19 mouse cellular contexts compared by ENCODE assay signal in genomic region chr6:137565890-137566289, GRCm38 (mm10).
DNase-seq lines count a peak whose midpoint lies in the region; ATAC-seq lines count a peak whose summit lies in the region.
"Had no signal": no experiment of that assay in that cellular context is flagged by ENCODE, and none has a peak within 500 bp of the region (broad histone marks: within the 10 kb centered on the region; RNA-seq: fewer than 3 reads in every experiment).

No protein-coding gene starts in this region.

- ATAC-seq in intestine, embryonic 16.5 days: 0 out of 2 replicates have a peak, but pooled peaks have one; percentile 1
- ATAC-seq: liver, embryonic 12.5 days had no signal

- H3K27me3 ChIP-seq in intestine, embryonic 16.5 days (replicated peaks; ENCODE audit: control insufficient read depth, insufficient read depth, low read length): no peaks in the 10 kb centered on the region
- no peaks in the 10 kb centered on the region for H3K27me3 ChIP-seq in splenic B cell, adult 2 months (ENCODE audit: control insufficient read depth, insufficient read depth, low read length, poor library complexity, severe bottlenecking)
- H3K27me3 ChIP-seq: hindbrain, embryonic 15.5 days; liver, embryonic 12.5 days; lung, embryonic 15.5 days; neural tube, embryonic 13.5 days had no signal

- no peak overlapping the region for H3K4me2 ChIP-seq in intestine, embryonic 16.5 days (ENCODE audit: low read depth, low read length)
- H3K4me2 ChIP-seq: hindbrain, embryonic 15.5 days; liver, embryonic 12.5 days; lung, embryonic 15.5 days; neural tube, embryonic 13.5 days had no signal

- H3K9ac ChIP-seq in intestine, embryonic 16.5 days (ENCODE audit: low read depth, low read length): no peak overlapping the region
- H3K9ac ChIP-seq: hindbrain, embryonic 15.5 days; liver, embryonic 12.5 days; lung, embryonic 15.5 days; neural tube, embryonic 13.5 days had no signal

- WGBS in intestine, embryonic 16.5 days: 87% methylated on average over 3 of the region's 3 CpGs

- no peaks in the 10 kb centered on the region for H3K9me3 ChIP-seq in intestine, embryonic 16.5 days (ENCODE audit: control insufficient read depth, low read length)
- H3K9me3 ChIP-seq: forebrain, embryonic 10.5 days; heart, embryonic 10.5 days; hindbrain, embryonic 15.5 days; lung, embryonic 15.5 days; midbrain, embryonic 10.5 days; neural tube, embryonic 13.5 days had no signal

- H3K36me3 ChIP-seq in intestine, embryonic 16.5 days (ENCODE audit: control insufficient read depth, insufficient read depth, low read length): 0 out of 2 replicates have a peak, but pooled peaks cover 2% of the 10 kb centered on the region
- H3K36me3 ChIP-seq in splenic B cell, adult 2 months (ENCODE audit: control insufficient read depth, insufficient read depth, low read length, poor library complexity, severe bottlenecking): no peaks in the 10 kb centered on the region
- H3K36me3 ChIP-seq: forebrain, embryonic 10.5 days; hindbrain, embryonic 15.5 days; liver, embryonic 12.5 days; lung, embryonic 15.5 days; midbrain, embryonic 10.5 days; neural tube, embryonic 13.5 days had no signal

- DNase-seq in heart, adult 11 months: peak; percentile 88
- DNase-seq in heart, postnatal 4 days: no peak
- DNase-seq in spleen, postnatal 36 days (ENCODE audit: low spot score in 2 of 2): peak; percentile 65 to 67
- DNase-seq in spleen, adult 18-20 months: no peak
- peak; percentile 66 for DNase-seq in splenic B cell, adult 2 months (ENCODE audit: low read depth, low spot score)
- no peak for DNase-seq in cerebellum, adult 9-10 months
- DNase-seq in urinary bladder, adult 18-20 months (ENCODE audit: low spot score in 2 of 2): no peak
- DNase-seq: cerebellum, adult 11-12 months; gastrocnemius, postnatal 10 days; heart, postnatal 10 days; right cerebral cortex, postnatal 14 days had no signal

- peak overlapping the region; percentile 60 for H3K27ac ChIP-seq in intestine, embryonic 16.5 days (ENCODE audit: low read length)
- H3K27ac ChIP-seq: forebrain, embryonic 10.5 days; heart, embryonic 10.5 days; hindbrain, embryonic 15.5 days; liver, embryonic 12.5 days; lung, embryonic 15.5 days; midbrain, embryonic 10.5 days; neural tube, embryonic 13.5 days had no signal

- peaks cover 7% of the 10 kb centered on the region; the same call in 1 of the 2 replicates for H3K4me1 ChIP-seq in intestine, embryonic 16.5 days (ENCODE audit: control insufficient read depth, insufficient read depth, low read length)
- H3K4me1 ChIP-seq: hindbrain, embryonic 15.5 days; liver, embryonic 12.5 days had no signal

- H3K4me3 ChIP-seq in intestine, embryonic 16.5 days (ENCODE audit: low read length): no peak overlapping the region
- H3K4me3 ChIP-seq: forebrain, embryonic 10.5 days; heart, embryonic 10.5 days; hindbrain, embryonic 15.5 days; liver, embryonic 12.5 days; lung, embryonic 15.5 days; midbrain, embryonic 10.5 days; neural tube, embryonic 13.5 days had no signal

Comparison
In these comparisons a context has a peak if more than half of its experiments do, and no peak if none do; other contexts are left out.
1. DNase-seq: peak in heart, adult 11 months (single experiment), spleen, postnatal 36 days (2 of 2) and splenic B cell, adult 2 months (single experiment); none in heart, postnatal 4 days (single experiment), spleen, adult 18-20 months (0 of 2), cerebellum, adult 9-10 months (single experiment) and urinary bladder, adult 18-20 months (0 of 2).